Mouse (Mus musculus): ENCODE results near the gene Nkain1. TPM values are rescaled to one million over a fixed set of nuclear protein-coding genes. Genes with fewer than 3 reads are reported as not detected.

Gene Nkain1
- total RNA-seq, 2 experiments from 2014 or later = 12.0 to 12.1 TPM

- DNase-seq (ENCODE audit: low spot score in 2 of 2) = no peak
These were observed 21.5 kb downstream of the Nkain1 start for GRCm38 (mm10) chr4:130552312-130553120.

DNA sequence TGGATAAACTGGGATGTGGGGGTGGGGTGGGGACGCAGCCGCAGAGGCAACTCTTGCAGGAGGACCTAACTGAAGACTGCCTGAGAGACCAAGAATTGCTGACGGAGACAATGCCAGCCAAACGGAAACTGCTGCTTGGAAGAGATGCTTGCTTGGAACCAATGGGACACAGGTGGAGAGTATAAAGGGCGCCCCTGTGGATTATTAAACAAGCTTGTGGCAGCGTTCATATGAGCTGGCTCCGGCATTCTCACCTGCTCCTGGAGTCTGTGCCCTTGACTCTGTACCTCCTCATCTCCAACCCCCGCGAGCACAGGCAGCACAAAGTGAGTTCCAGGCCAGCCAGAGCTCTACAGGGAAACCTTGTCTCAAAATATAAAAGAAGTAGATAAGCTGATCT lies 23.5 kb downstream of the Nkain1 start:
- no peak for DNase-seq (ENCODE audit: low spot score in 2 of 2)

- DNase-seq (ENCODE audit: low spot score in 2 of 2) = no peak
These were observed 24.8 kb downstream of the Nkain1 start for GRCm38 (mm10) chr4:130549189-130549588.

DNA sequence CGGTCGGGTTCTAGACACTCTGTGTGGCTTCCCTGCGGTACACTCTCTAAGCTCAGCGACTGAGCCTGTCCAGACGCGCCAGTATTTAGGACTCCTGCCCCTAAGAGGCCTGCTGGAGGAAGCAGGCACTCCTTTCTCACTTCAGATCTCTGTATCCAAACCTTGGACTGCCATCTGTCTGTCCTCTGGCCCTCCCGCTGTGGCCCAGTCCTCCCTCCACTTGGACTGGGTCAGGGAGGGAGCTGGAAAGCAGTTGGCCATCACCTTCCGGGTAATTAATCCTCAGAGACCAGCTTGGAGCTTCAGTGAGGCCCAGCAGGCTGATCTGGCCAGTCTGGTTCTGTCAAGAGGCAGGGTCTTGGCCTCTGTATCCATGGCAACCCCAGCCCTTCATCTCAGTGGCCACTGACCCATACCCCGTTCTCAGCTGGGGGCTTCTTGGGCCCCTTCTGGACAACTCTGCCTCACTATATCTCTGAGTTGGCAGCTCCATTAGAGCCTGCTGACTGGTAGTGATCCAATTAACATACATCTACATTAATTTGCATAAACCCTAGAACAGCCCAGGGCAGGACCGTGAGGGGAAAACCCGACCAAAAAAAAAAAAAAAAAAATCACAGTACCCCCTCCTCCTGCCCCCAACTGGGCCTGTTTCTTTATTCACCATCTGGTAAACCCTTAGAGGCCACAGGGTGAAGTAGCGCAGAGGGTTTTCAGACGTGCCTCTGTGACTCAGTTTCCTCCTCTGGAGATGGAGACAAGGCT lies 27.0 kb downstream of the Nkain1 start:
- no peak for DNase-seq (ENCODE audit: low spot score in 2 of 2)

DNA sequence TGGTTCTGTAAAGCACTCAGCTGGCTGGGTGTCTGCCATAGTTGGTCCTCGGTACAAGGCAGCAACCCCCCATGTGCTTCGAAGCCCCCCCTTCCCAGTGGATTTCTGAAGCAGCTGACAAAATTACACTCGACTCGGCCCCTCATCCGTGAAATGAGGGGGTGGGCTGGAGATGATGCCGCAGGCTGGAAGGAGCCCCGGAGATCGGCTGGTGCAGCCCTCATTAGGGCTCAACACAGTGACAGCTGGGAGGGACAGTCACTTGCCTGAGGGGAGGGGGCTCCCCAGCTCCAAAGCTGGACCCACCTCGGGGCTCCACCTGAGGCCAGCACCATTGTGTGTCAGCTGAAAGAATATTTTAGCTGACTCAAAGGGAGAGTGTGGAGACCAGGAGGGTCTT lies 29.6 kb downstream of the Nkain1 start:
- DNase-seq (ENCODE audit: low spot score in 2 of 2) = no peak

GRCm38 (mm10) chr4:130543121-130543520 lies 30.9 kb downstream of the Nkain1 start:
- DNase-seq (ENCODE audit: low spot score in 2 of 2) = no peak

- no peak for DNase-seq (ENCODE audit: low spot score in 2 of 2)
These were observed 33.1 kb downstream of the Nkain1 start for GRCm38 (mm10) chr4:130540831-130541230.

GRCm38 (mm10) chr4:130539706-130540105 lies 34.3 kb downstream of the Nkain1 start:
- no peak for DNase-seq (ENCODE audit: low spot score in 2 of 2)

DNA sequence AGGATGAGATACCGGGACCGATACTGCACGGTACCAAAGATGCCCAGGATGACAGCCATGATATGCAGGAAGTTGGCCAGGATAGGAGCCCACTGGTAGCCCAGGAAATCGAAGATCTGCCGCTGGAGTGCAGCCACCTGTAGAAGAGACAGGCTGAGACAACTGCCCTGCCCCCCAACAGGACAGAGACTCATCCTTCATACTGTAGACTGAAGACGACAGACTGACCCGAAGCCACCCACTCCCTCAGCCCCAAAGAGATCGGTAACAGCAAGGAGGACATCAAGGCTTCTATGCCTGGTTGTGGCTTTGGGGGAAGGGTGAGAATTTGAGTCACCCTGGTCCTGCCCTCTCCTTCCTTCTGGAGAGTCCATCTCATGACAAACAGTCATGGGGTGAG lies 34.9 kb downstream of the Nkain1 start:
- no peak for DNase-seq (ENCODE audit: low spot score in 2 of 2)

- no peak for DNase-seq (ENCODE audit: low spot score in 2 of 2)
These were observed 36.6 kb downstream of the Nkain1 start for GRCm38 (mm10) chr4:130537371-130537770.

DNA sequence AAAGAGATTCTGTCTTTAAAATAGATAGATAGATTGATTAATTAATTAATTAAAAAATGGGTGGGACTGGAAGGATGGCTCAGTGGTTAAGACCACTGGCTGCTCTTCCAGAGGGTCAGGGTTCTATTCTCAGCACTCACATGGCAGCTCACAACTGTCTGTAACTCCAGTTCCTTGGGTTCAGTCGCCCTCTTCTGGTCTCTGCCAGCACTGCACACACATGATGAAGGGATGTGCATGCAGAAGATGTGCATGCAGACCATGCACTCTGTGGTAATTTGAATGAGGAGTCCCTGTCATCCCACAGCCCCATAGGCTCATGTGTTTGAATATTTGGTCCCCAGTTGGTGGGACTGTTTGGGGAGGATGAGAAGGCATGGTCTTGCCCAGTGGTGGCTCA lies 38.2 kb downstream of the Nkain1 start:
- no peak for DNase-seq (ENCODE audit: low spot score in 2 of 2)

GRCm38 (mm10) chr4:130533975-130534374 lies 40.0 kb downstream of the Nkain1 start:
- DNase-seq (ENCODE audit: low spot score in 2 of 2) = peak; percentile 65 to 77

DNA sequence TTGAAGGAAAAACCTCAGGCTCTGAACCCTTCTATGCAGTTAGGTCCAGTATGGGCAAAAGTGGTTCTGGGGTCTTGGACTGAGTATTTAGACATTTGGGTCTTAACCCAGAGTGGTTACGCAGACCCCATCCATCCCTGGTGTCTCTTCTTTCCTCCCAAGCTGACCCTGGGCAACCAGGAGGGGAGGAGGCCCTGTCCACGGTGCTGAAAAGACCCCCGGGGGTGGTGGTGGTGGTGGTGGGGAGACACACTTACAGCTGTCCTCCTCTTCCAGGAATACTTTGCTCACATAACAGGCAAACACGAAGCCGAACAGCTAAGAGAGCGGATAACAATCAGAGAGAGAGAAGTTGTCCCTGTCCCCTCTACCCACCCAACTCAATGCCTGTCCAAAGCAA lies 41.6 kb downstream of the Nkain1 start:
- DNase-seq (ENCODE audit: low spot score in 2 of 2) = no peak

DNA sequence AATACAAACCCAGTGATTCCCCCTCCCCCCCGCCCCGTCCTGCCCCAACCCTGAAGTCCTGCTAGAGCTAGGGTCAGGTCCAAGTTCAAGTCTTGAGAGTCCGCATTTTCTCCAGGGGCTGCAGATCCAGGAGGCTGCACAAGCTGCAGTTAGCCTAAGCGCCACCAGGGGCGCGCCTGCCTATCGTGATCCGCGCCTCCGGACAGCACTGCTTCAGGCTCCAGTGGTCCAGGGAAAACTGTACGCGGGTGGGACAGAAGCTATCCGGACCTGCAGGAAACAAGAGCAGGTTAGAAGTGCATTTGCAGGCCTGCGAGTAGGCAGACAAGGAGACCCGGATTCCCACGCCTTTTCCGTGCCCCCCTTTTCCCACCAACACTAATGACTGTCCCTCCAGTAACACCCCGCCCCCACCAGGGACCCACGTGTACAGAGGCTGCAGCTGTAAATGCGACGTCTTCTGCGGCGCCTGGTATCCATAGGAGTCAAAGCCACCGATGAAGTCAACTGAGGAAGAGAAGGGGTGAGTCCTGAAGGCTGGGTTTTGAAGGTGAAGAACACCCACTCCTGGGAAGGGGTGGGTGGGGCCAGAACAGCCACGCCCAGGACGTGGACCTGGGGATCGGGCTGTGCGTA lies 42.2 kb downstream of the Nkain1 start:
- DNase-seq (ENCODE audit: low spot score in 2 of 2) = peak; percentile 67 to 81

DNA sequence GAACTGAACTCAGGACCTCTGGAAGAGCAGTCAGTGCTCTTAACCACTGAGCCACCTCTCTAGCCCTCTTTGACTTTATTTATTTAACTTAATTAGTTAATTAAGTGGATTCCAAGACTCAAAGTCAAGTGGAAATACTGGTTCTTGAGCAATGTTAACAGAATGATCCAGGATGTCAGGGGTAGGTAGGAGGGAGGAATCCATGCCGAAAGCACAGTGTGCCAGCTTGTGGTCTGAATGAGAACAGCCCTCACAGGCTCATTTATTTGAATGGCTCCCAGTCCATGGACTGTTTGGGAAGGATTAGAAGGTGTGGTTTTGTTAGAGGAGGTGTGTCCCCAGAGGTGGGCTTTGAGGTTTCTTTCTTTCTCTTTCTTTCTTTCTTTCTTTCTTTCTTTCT lies 46.2 kb downstream of the Nkain1 start:
- DNase-seq (ENCODE audit: low spot score in 2 of 2) = no peak

DNA sequence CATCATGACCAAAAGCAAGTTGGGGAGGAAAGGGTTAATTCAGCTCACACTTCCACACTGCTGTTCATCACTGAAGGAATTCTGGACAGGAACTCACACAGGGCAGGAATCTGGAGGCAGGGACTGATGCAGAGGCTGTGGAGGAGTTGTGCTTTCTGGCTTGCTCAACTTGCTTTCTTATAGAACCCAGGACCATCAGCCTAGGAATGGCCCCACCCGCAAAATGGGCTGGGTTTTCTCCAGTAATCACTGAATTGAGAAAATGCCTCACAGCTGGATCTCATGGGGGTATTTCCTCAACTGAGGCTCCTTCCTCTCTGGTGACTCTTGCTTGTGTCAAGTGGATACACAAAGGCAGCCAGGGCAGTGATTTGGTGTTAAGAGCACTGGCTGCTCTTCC lies 48.9 kb downstream of the Nkain1 start:
- no peak for DNase-seq (ENCODE audit: low spot score in 2 of 2)

GRCm38 (mm10) chr4:130521466-130521865 lies 52.5 kb downstream of the Nkain1 start:
- no peak for DNase-seq (ENCODE audit: low spot score in 2 of 2)

GRCm38 (mm10) chr4:130520482-130520851 lies 53.5 kb downstream of the Nkain1 start:
- no peak for DNase-seq (ENCODE audit: low spot score in 2 of 2)

GRCm38 (mm10) chr4:130519567-130520481 lies 54.1 kb downstream of the Nkain1 start:
- DNase-seq (ENCODE audit: low spot score in 2 of 2) = peak; percentile 77 to 91

DNA sequence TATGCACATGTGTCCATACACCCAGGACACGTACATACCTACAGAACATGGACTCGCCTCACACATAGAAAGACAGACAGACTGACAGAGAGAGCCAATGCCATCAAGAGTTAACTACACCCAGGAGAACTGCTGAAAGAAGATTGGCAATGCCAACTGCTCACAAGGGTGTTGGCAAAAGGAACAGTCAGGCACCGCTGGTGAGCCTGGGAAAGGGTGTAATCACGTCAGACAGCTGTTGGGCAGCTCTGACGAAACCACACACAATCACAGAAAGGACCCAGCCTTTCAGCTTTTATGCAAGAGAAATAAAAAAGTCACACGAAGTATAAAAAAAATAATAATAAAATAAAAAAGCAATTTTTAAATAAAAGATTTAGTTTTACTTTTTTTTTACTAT lies 57.5 kb downstream of the Nkain1 start:
- no peak for DNase-seq (ENCODE audit: low spot score in 2 of 2)

All from gastrocnemius, postnatal 4 days (tissue).